Mouse (Mus musculus) c-Kit-positive CD71-positive TER-119-positive erythroid progenitor cells, embryonic 14.5 days (primary cell): ENCODE data around the gene Gm5168.
"Not testable (repeated sequence)": the region's sequence is repeated elsewhere in the genome, so short reads cannot be mapped to it uniquely, and the experiment has no call there.

Experiments used
- DNase-seq: peaks from one replicate; pipeline ENCODE4 v3.0.0-alpha.2; 2013; ENCODE audit warnings: low spot score

Gene Gm5168

DNA sequence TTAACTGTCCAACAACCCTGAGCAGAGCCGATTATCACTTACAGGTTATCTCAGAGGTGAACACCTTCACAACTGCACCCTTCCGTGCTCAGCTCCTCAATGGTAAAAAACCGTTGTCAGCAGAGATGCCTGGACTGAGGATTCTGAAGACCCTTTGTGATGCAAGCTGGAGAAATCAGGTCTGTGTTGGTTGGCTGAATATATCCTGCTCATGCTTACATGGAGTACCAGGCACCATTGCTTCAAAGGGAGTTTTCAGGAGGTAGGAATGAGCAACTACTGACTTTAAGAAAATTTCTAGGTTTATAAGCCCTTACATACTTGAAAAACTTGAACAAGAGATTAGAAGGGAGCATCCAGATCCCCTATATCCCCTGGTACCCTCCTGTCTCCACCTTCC lies at the start of gene Gm5168:
Gene Gm5168, minus strand, starts transcription at position 101 of the 400 bp plus-strand sequence.
- not testable (repeated sequence) for DNase-seq
